Mouse (Mus musculus): ENCODE data around the gene Tnpo3.

The Tnpo3 gene

GRCm38 (mm10) chr6:29609111-29610019 lies at the start of gene Tnpo3:
Gene Tnpo3 (minus strand): TSS chr6:29609887.
- DNase-seq = peak; percentile 94

- no peak for DNase-seq
Measured at GRCm38 (mm10) chr6:29658626-29659475, 49.2 kb upstream of the Tnpo3 start.

- DNase-seq = no peak
Measured at GRCm38 (mm10) chr6:29653271-29653670, 43.6 kb upstream of the Tnpo3 start.

GRCm38 (mm10) chr6:29650170-29650549 lies 40.5 kb upstream of the Tnpo3 start:
- no peak for DNase-seq

GRCm38 (mm10) chr6:29649494-29650169 lies 39.9 kb upstream of the Tnpo3 start:
- peak; percentile 85 for DNase-seq

- DNase-seq = no peak
Measured at GRCm38 (mm10) chr6:29641816-29642215, 32.1 kb upstream of the Tnpo3 start.

GRCm38 (mm10) chr6:29639580-29640419 lies 30.1 kb upstream of the Tnpo3 start:
- DNase-seq = no peak

GRCm38 (mm10) chr6:29638844-29639460 lies 29.3 kb upstream of the Tnpo3 start:
- DNase-seq = no peak

- no peak for DNase-seq
Measured at GRCm38 (mm10) chr6:29637397-29638373, 28.0 kb upstream of the Tnpo3 start.

GRCm38 (mm10) chr6:29636322-29637092 lies 26.8 kb upstream of the Tnpo3 start:
- DNase-seq = no peak

GRCm38 (mm10) chr6:29634537-29634936 lies 24.9 kb upstream of the Tnpo3 start:
- no peak for DNase-seq

GRCm38 (mm10) chr6:29632552-29633292 lies 23.0 kb upstream of the Tnpo3 start:
- no peak for DNase-seq

GRCm38 (mm10) chr6:29631751-29632551 lies 22.3 kb upstream of the Tnpo3 start:
- DNase-seq = no peak

- DNase-seq = no peak
Measured at GRCm38 (mm10) chr6:29630216-29630615, 20.5 kb upstream of the Tnpo3 start.

- DNase-seq = no peak
Measured at GRCm38 (mm10) chr6:29627756-29628155, 18.1 kb upstream of the Tnpo3 start.

GRCm38 (mm10) chr6:29623857-29624256 lies 14.2 kb upstream of the Tnpo3 start:
- DNase-seq = no peak

- no peak for DNase-seq
Measured at GRCm38 (mm10) chr6:29622273-29622672, 12.6 kb upstream of the Tnpo3 start.

All from right cerebral cortex, adult 18-20 months (tissue).